Mouse (Mus musculus): Measurements from ENCODE around the gene Pdlim4. TPM values are rescaled to one million over a fixed set of nuclear protein-coding genes. Genes with fewer than 3 reads are reported as not detected.
A peak's percentile ranks its signal among the peaks of the same experiment; 100 is the strongest.

Pdlim4 gene
- polyA plus RNA-seq, 1 experiment from 2014 or later = 3.1 TPM

GRCm38 (mm10) chr11:54067996-54068519 is 756 bp downstream of the Pdlim4 start:
- DNase-seq (no peak), ATAC-seq (ENCODE audit: low read depth) (no peak)
- no peak overlapping the region for H3K27ac ChIP-seq
- H3K27me3 ChIP-seq = peaks cover 78% of the 10 kb centered on the region
- H3K9me3 ChIP-seq (replicated peaks) = no peaks in the 10 kb centered on the region
- no peak overlapping the region; the same call in 1 of the 2 replicates for H3K9ac ChIP-seq
- peak overlapping the region; percentile 68 for H3K4me2 ChIP-seq
- H3K36me3 ChIP-seq = no peaks in the 10 kb centered on the region
- H3K4me3 ChIP-seq (replicated peaks) = no peak overlapping the region
- H3K4me1 ChIP-seq (replicated peaks) = peaks cover 11% of the 10 kb centered on the region
- WGBS (ENCODE audit: insufficient replicate concordance) = 11% methylated on average over 4 of the region's 4 CpGs

- Histone ChIP-seq H3K4me2 (peak overlapping the region; percentile 68; the same call in 1 of the 2 replicates), H3K9ac (no peak overlapping the region), H3K36me3 (no peaks in the 10 kb centered on the region), H3K27ac (no peak overlapping the region), H3K27me3 (peaks cover 72% of the 10 kb centered on the region), H3K9me3 (replicated peaks) (no peaks in the 10 kb centered on the region), H3K4me3 (replicated peaks) (no peak overlapping the region), H3K4me1 (replicated peaks) (peaks cover 11% of the 10 kb centered on the region)
- DNase-seq = no peak
- no peak for ATAC-seq (ENCODE audit: low read depth)
- WGBS (ENCODE audit: insufficient replicate concordance) = 42% methylated on average over 12 of the region's 12 CpGs
These were observed 1.4 kb downstream of the Pdlim4 start for GRCm38 (mm10) chr11:54067318-54067995.

- Histone ChIP-seq H3K4me1 (replicated peaks) (peaks cover 11% of the 10 kb centered on the region), H3K9me3 (replicated peaks) (no peaks in the 10 kb centered on the region), H3K27ac (no peak overlapping the region), H3K9ac (no peak overlapping the region), H3K4me2 (no peak overlapping the region), H3K4me3 (replicated peaks) (no peak overlapping the region), H3K27me3 (peaks cover 66% of the 10 kb centered on the region), H3K36me3 (no peaks in the 10 kb centered on the region)
- DNase-seq (no peak), ATAC-seq (ENCODE audit: low read depth) (no peak)
- 54% methylated on average over 5 of the region's 5 CpGs for WGBS (ENCODE audit: insufficient replicate concordance)
These were observed 2.4 kb downstream of the Pdlim4 start for GRCm38 (mm10) chr11:54066400-54066799.

GRCm38 (mm10) chr11:54065915-54066178 is 3.0 kb downstream of the Pdlim4 start:
- H3K27me3 ChIP-seq = peaks cover 60% of the 10 kb centered on the region
- H3K4me1 ChIP-seq (replicated peaks) = peaks cover 11% of the 10 kb centered on the region
- 61% methylated on average over 4 of the region's 4 CpGs for WGBS (ENCODE audit: insufficient replicate concordance)
- no peak overlapping the region for H3K4me2 ChIP-seq
- H3K9ac ChIP-seq = no peak overlapping the region
- ATAC-seq (ENCODE audit: low read depth) (no peak), DNase-seq (no peak)
- no peaks in the 10 kb centered on the region for H3K36me3 ChIP-seq
- H3K9me3 ChIP-seq (replicated peaks) = no peaks in the 10 kb centered on the region
- H3K4me3 ChIP-seq (replicated peaks) = no peak overlapping the region
- no peak overlapping the region for H3K27ac ChIP-seq

GRCm38 (mm10) chr11:54065106-54065914 is 3.5 kb downstream of the Pdlim4 start:
- Histone ChIP-seq H3K4me2 (no peak overlapping the region), H3K27ac (no peak overlapping the region), H3K27me3 (peaks cover 55% of the 10 kb centered on the region), H3K9ac (no peak overlapping the region), H3K36me3 (no peaks in the 10 kb centered on the region), H3K4me1 (replicated peaks) (peaks cover 11% of the 10 kb centered on the region), H3K4me3 (replicated peaks) (no peak overlapping the region), H3K9me3 (replicated peaks) (no peaks in the 10 kb centered on the region)
- ATAC-seq (ENCODE audit: low read depth) (no peak), DNase-seq (no peak)
- 55% methylated on average over 12 of the region's 12 CpGs for WGBS (ENCODE audit: insufficient replicate concordance)

- Histone ChIP-seq H3K9ac (no peak overlapping the region), H3K27ac (no peak overlapping the region), H3K27me3 (peaks cover 47% of the 10 kb centered on the region), H3K4me1 (replicated peaks) (peaks cover 11% of the 10 kb centered on the region), H3K36me3 (no peaks in the 10 kb centered on the region), H3K9me3 (replicated peaks) (no peaks in the 10 kb centered on the region), H3K4me3 (replicated peaks) (no peak overlapping the region), H3K4me2 (no peak overlapping the region)
- WGBS (ENCODE audit: insufficient replicate concordance) = 29% methylated on average over 3 of the region's 3 CpGs
- no peak for DNase-seq
- no peak for ATAC-seq (ENCODE audit: low read depth)
These were observed 4.3 kb downstream of the Pdlim4 start for GRCm38 (mm10) chr11:54064412-54064978.

- Histone ChIP-seq H3K4me1 (replicated peaks) (peaks cover 8% of the 10 kb centered on the region; the same call in 1 of the 2 replicates), H3K4me2 (no peak overlapping the region), H3K27me3 (peaks cover 36% of the 10 kb centered on the region), H3K36me3 (no peaks in the 10 kb centered on the region), H3K27ac (no peak overlapping the region), H3K9ac (no peak overlapping the region), H3K9me3 (replicated peaks) (no peaks in the 10 kb centered on the region), H3K4me3 (replicated peaks) (no peak overlapping the region)
- DNase-seq (no peak), ATAC-seq (ENCODE audit: low read depth) (no peak)
- WGBS (ENCODE audit: insufficient replicate concordance) = 80% methylated on average over 10 of the region's 10 CpGs
These were observed 5.4 kb downstream of the Pdlim4 start for GRCm38 (mm10) chr11:54063472-54063775.

GRCm38 (mm10) chr11:54062753-54063471 is 5.9 kb downstream of the Pdlim4 start:
- Histone ChIP-seq H3K36me3 (no peaks in the 10 kb centered on the region), H3K4me2 (no peak overlapping the region), H3K4me3 (replicated peaks) (no peak overlapping the region), H3K9ac (no peak overlapping the region), H3K27ac (no peak overlapping the region), H3K27me3 (peaks cover 31% of the 10 kb centered on the region), H3K4me1 (replicated peaks) (peaks cover 6% of the 10 kb centered on the region; the same call in 1 of the 2 replicates), H3K9me3 (replicated peaks) (no peaks in the 10 kb centered on the region)
- no peak for DNase-seq
- ATAC-seq (ENCODE audit: low read depth) = no peak
- 67% methylated on average over 9 of the region's 9 CpGs for WGBS (ENCODE audit: insufficient replicate concordance)

GRCm38 (mm10) chr11:54062086-54062752 is 6.6 kb downstream of the Pdlim4 start:
- Histone ChIP-seq H3K27me3 (peaks cover 24% of the 10 kb centered on the region), H3K4me1 (replicated peaks) (peaks cover 5% of the 10 kb centered on the region; the same call in 1 of the 2 replicates), H3K27ac (no peak overlapping the region), H3K36me3 (no peaks in the 10 kb centered on the region), H3K4me2 (no peak overlapping the region), H3K9ac (no peak overlapping the region), H3K9me3 (replicated peaks) (no peaks in the 10 kb centered on the region), H3K4me3 (replicated peaks) (no peak overlapping the region)
- 70% methylated on average over 12 of the region's 12 CpGs for WGBS (ENCODE audit: insufficient replicate concordance)
- no peak for DNase-seq
- no peak for ATAC-seq (ENCODE audit: low read depth)

- Histone ChIP-seq H3K9me3 (replicated peaks) (no peaks in the 10 kb centered on the region), H3K4me2 (no peak overlapping the region), H3K9ac (no peak overlapping the region), H3K4me1 (replicated peaks) (peaks cover 12% of the 10 kb centered on the region; the same call in 1 of the 2 replicates), H3K36me3 (no peaks in the 10 kb centered on the region), H3K27ac (no peak overlapping the region), H3K4me3 (replicated peaks) (no peak overlapping the region), H3K27me3 (peaks cover 5% of the 10 kb centered on the region)
- ATAC-seq (ENCODE audit: low read depth) = no peak
- WGBS (ENCODE audit: insufficient replicate concordance) = 55% methylated on average over 9 of the region's 9 CpGs
- DNase-seq = no peak
These were observed 8.5 kb downstream of the Pdlim4 start for GRCm38 (mm10) chr11:54060316-54060715.

GRCm38 (mm10) chr11:54059526-54059925 is 9.3 kb downstream of the Pdlim4 start:
- H3K4me2 ChIP-seq = no peak overlapping the region
- no peak for DNase-seq
- H3K27me3 ChIP-seq = peaks cover 4% of the 10 kb centered on the region; the same call in 1 of the 2 replicates
- no peaks in the 10 kb centered on the region for H3K9me3 ChIP-seq (replicated peaks)
- H3K4me1 ChIP-seq (replicated peaks) = peaks cover 10% of the 10 kb centered on the region; the same call in 1 of the 2 replicates
- no peak for ATAC-seq (ENCODE audit: low read depth)
- no peak overlapping the region for H3K27ac ChIP-seq
- no peaks in the 10 kb centered on the region for H3K36me3 ChIP-seq
- H3K9ac ChIP-seq = no peak overlapping the region
- H3K4me3 ChIP-seq (replicated peaks) = no peak overlapping the region
- WGBS (ENCODE audit: insufficient replicate concordance) = 64% methylated on average over 1 of the region's 1 CpGs
